Mouse (Mus musculus): ENCODE results near the gene Arl8a.

The Arl8a gene

GRCm38 (mm10) chr1:135133678-135134435, 12.8 kb upstream of the Arl8a start:
- DNase-seq (ENCODE audit: low read depth, low spot score), result no peak

- DNase-seq (ENCODE audit: low read depth, low spot score), result no peak
Observed at GRCm38 (mm10) chr1:135135111-135135787, 11.4 kb upstream of the Arl8a start.

DNA sequence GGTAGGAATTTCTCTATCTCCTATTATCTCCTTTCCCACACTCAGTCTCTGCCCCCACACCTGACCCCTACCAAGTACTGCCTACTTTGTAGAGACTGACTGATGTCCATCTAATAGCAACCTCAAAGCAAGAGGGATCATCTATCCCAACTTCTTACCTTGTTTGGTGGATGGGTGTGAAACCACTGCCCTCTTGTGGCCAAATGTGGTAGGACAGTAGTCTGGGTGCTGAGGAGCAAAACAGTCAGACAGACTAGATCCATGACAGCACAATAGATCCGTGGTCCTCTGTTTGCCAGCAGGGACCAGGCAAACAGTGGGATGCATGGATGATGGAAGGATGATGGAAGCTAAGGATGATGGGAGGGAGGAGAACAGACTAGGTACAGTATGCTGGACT, 10.1 kb upstream of the Arl8a start:
- DNase-seq (ENCODE audit: low read depth, low spot score), result peak; percentile 85

DNA sequence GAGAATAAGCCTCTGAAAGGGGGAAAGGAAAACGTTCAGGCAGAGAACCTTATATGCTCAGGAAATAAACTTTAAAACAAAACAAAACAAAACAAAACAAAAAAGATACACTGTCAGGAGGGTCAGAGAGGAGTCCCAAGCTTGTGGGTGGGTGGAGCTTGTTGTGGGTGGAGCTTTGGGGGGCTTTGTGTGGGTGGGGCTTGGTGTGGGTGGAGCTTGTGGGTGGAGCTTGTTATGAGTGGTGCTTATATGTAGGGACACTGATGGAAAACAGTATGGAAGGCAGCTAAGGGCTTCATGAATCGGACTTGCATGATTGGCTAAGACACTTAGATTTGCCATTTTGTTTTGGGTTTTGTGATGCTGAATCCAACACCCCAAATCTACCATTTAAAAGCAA, 6.7 kb upstream of the Arl8a start:
- DNase-seq (ENCODE audit: low read depth, low spot score), result no peak

GRCm38 (mm10) chr1:135142452-135142851, 4.2 kb upstream of the Arl8a start:
- DNase-seq (ENCODE audit: low read depth, low spot score), result no peak

GRCm38 (mm10) chr1:135143940-135144339, 2.7 kb upstream of the Arl8a start:
- no peak for DNase-seq (ENCODE audit: low read depth, low spot score)

DNA sequence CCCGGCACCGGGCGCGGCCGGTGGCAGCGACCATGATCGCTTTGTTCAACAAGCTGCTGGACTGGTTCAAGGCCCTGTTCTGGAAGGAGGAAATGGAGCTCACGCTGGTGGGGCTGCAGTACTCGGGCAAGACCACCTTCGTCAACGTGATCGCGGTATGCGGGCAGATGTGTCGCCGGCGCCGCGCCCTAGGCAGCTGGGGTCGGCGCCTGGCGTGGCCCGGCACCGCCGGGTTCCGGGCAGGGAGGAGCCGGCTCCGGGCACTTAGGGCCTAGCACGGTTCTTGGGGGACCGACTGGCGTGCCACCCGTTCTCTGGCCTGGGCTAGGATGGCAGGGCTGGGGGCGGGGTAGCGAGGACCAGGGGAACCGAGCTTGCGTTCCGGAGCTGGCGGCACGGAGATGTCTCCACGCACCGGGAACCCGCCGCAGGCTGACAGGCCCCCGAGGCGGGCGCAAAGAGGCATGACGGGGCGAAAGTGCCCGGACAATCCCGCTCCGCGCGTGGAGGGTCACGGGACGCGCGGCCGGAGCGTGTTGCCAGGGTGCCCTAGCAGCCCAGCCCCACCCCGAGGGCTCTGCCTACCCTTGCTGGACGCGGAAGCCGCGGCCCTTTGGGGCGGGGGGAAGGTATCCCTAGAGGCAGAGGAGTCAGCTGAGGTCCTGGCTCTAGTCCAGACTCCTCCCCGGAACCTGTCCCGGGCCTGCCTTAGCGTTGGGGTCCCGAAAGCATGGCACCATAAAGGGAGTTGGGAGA, 500 bp downstream of the Arl8a start:
- DNase-seq (ENCODE audit: low read depth, low spot score), result peak; percentile 66

- DNase-seq (ENCODE audit: low read depth, low spot score), result no peak
Observed at GRCm38 (mm10) chr1:135147702-135148058, 1.1 kb downstream of the Arl8a start.

- no peak for DNase-seq (ENCODE audit: low read depth, low spot score)
Observed at GRCm38 (mm10) chr1:135148476-135148875, 1.9 kb downstream of the Arl8a start.

DNA sequence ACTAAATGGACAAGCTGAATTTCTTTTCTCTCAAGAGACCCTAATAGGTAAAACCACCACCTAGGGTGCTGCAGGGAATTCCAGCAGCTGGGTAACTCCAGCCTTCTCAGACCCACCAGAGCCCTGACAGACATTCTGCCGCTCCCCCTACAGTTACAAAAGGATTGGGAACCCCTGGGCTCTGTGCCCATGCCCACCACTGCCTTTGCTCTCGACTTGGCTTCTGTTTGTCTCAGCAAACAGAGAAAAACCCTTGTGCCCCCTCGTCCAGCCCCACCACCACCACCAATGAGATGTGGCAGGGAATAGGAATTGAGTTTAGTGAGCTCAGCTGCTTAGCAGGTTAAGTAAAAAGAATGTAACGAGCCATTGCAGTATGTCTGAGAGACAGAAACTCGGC, 2.4 kb downstream of the Arl8a start:
- no peak for DNase-seq (ENCODE audit: low read depth, low spot score)

DNA sequence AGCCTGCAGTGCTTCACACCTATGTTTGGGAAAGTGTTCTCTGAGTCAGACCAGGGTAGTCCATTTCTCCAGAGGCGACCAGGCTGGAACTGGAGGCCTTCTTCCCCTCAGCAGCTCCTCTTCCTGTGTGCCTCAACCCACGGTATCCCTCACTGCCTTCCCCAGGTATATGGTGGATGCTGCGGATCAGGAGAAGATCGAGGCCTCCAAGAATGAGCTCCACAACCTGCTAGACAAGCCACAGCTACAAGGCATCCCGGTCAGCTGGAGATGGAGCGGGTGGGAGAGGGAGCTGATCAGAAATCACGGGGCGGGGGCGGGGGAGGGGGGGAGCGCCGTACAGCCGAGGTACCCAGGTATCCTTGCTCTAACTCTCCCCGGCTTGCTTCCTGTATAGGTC, 7.4 kb downstream of the Arl8a start:
- no peak for DNase-seq (ENCODE audit: low read depth, low spot score)

DNA sequence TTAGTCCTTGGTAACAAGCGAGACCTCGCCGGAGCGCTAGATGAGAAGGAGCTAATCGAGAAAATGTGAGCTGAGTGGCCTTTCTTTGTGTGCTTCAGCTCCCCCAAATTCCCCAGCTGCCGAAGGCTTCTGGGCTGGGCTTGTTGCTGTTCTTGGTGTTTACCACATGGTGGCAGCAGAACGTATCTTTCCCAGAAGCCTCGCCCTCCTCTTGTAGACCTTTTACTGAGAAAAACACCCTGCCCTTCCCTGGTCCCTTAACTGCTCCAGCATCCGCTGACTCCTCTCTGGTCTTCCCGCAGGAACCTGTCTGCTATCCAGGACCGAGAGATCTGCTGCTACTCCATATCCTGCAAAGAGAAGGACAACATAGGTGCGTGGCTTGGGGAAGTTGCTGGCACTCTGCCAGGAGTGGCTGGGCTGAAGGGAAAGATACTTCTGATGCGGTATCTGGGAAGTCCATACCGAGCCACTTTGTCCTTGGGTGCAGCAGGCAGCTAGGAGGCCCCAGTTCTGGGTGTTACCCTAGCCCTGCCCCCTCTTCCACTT, 7.9 kb downstream of the Arl8a start:
- peak; percentile 92 for DNase-seq (ENCODE audit: low read depth, low spot score)

- DNase-seq (ENCODE audit: low read depth, low spot score), result no peak
Observed at GRCm38 (mm10) chr1:135156300-135156699, 9.7 kb downstream of the Arl8a start.

- peak; percentile 21 for DNase-seq (ENCODE audit: low read depth, low spot score)
Observed at GRCm38 (mm10) chr1:135158633-135159032, 12.0 kb downstream of the Arl8a start.

DNA sequence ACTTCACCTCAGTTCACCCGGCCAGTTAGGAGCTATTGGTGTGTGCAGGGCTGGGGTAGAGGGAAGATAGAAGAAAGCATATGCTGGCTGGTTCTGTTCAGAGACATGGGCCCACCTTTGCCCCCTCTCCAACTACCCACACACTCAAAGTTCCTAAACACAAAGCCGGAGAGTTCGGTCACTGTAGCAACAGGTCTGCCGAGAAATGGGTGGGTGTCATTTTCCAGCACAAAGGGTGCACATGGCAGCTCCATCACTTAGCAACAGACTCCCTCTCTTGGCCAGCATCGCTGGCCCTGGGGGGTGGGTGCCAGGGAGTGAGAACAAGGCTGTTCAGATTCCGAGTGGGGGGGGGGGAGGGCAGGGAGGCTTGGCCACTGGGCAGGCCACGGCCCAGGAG, 12.4 kb downstream of the Arl8a start:
- no peak for DNase-seq (ENCODE audit: low read depth, low spot score)

DNA sequence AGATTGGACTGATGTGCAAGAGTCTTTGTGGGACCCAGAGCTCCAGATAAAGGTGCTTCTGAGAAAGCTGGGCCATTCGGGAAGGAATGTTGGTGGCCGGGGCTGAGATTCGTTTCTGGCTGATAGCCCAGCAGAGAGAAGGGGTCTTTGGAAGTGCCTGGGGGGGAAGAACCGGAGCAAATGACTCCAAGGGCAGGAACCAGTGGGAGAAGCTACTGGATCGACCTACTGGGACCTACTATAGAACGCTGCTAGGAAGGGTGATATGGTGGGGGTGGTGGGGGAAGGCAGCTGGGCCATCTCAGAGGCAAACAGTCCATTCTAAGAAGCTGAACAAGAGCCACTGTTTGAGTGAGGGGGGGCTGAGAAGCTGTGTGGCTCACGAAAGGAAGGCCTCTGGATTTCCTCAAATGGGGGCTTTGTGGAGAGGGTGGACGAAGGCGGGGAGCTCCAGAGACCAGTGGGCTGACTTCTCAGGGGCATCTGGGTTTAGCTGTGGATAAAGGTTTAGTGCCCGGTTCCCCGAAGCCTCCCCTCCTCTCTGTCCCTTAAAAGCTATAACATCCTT, 13.0 kb downstream of the Arl8a start:
- no peak for DNase-seq (ENCODE audit: low read depth, low spot score)

- no peak for DNase-seq (ENCODE audit: low read depth, low spot score)
Observed at GRCm38 (mm10) chr1:135160411-135161050, 13.9 kb downstream of the Arl8a start.

- DNase-seq (ENCODE audit: low read depth, low spot score), result no peak
Observed at GRCm38 (mm10) chr1:135162720-135163119, 16.1 kb downstream of the Arl8a start.

GRCm38 (mm10) chr1:135167435-135167834, 20.8 kb downstream of the Arl8a start, which contains the start of gene Gpr37l1:
Gpr37l1 (minus strand) TSS chr1:135167681.
- no peak for DNase-seq (ENCODE audit: low read depth, low spot score)

- DNase-seq (ENCODE audit: low read depth, low spot score), result no peak
Observed at GRCm38 (mm10) chr1:135168453-135169200, 22.0 kb downstream of the Arl8a start.
